Mouse (Mus musculus) bone marrow macrophage, adult 2 months (primary cell): ENCODE data around the gene Gm5129.

Experiments
- CTCF ChIP-seq: IDR thresholded peaks from 2 replicates; pipeline ENCODE4 v1.5.1; 2012; ENCODE audit warnings: low read depth, mild to moderate bottlenecking, low read length, moderate library complexity
- POLR2A ChIP-seq: IDR thresholded peaks from 2 replicates; pipeline ENCODE4 v1.6.1; 2012; ENCODE audit warnings: mild to moderate bottlenecking, low read depth, low read length, borderline replicate concordance

DNA sequence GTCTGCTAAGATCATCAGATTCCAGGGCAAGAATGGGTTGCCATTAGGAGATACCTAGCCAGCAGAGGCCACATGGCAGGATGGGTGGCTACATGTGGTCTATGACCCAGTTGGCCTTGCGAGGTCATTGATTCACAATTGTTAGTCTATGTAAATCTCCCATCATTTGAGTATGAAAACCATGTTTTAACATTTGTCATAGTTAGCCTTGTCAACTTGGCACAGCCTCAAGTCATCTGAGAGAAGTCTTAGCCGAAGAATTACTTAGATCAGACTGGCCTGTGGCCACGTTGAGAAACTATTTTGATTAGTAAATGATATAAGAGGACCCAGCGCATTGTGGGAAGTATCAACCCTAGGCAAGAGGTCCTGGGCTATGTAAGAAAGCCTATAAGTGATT, 28.5 kb downstream of the Gm5129 start:
- TF ChIP-seq POLR2A (no peak), CTCF (no peak)
